Mouse (Mus musculus): ENCODE measurements around the gene Bpifb1.
A peak's percentile ranks its signal among the peaks of the same experiment; 100 is the strongest.
"Not testable (repeated sequence)": the region's sequence is repeated elsewhere in the genome, so short reads cannot be mapped to it uniquely, and the experiment has no call there.

The Bpifb1 gene

GRCm38 (mm10) chr2:154190546-154191258, at the start of gene Bpifb1:
Bpifb1 (plus strand) TSS chr2:154190818.
- no peak for DNase-seq

- no peak for DNase-seq
These were observed 48.0 kb upstream of the Bpifb1 start, which contains the start of gene Bpifa1 for GRCm38 (mm10) chr2:154142580-154142979. Bpifa1 (plus strand) TSS chr2:154142880.

GRCm38 (mm10) chr2:154143735-154144134, 46.9 kb upstream of the Bpifb1 start:
- no peak for DNase-seq

- no peak for DNase-seq
These were observed 43.1 kb upstream of the Bpifb1 start for GRCm38 (mm10) chr2:154147496-154147895.

- DNase-seq: peak in 1 of 2 experiments; percentile 16
These were observed 32.2 kb upstream of the Bpifb1 start for GRCm38 (mm10) chr2:154158433-154158832.

- DNase-seq: no peak
These were observed 28.3 kb upstream of the Bpifb1 start, which contains the start of gene Bpifa5 for GRCm38 (mm10) chr2:154162307-154162706. Bpifa5 (plus strand) TSS chr2:154162607.

- no peak for DNase-seq
These were observed 27.3 kb upstream of the Bpifb1 start for GRCm38 (mm10) chr2:154163306-154163705.

GRCm38 (mm10) chr2:154169172-154169571, 21.4 kb upstream of the Bpifb1 start:
- peak; percentile 35 to 73 for DNase-seq

- DNase-seq: no peak
These were observed 19.0 kb upstream of the Bpifb1 start for GRCm38 (mm10) chr2:154171621-154172020.

- DNase-seq: no peak
These were observed 17.3 kb upstream of the Bpifb1 start for GRCm38 (mm10) chr2:154173313-154173712.

GRCm38 (mm10) chr2:154181900-154182299, 8.7 kb upstream of the Bpifb1 start:
- not testable (repeated sequence) for DNase-seq

- not testable (repeated sequence) for DNase-seq
These were observed 7.6 kb upstream of the Bpifb1 start for GRCm38 (mm10) chr2:154183061-154183460.

- DNase-seq: no peak
These were observed 5.3 kb upstream of the Bpifb1 start for GRCm38 (mm10) chr2:154185319-154185718.

GRCm38 (mm10) chr2:154185748-154186147, 4.9 kb upstream of the Bpifb1 start:
- no peak for DNase-seq

GRCm38 (mm10) chr2:154187468-154187867, 3.1 kb upstream of the Bpifb1 start:
- DNase-seq: no peak

- no peak for DNase-seq
These were observed 662 bp upstream of the Bpifb1 start for GRCm38 (mm10) chr2:154189877-154190434.

- DNase-seq: no peak
These were observed 1.5 kb downstream of the Bpifb1 start for GRCm38 (mm10) chr2:154192141-154192540.

GRCm38 (mm10) chr2:154193071-154193470, 2.5 kb downstream of the Bpifb1 start:
- DNase-seq: no peak

- DNase-seq: no peak
These were observed 3.4 kb downstream of the Bpifb1 start for GRCm38 (mm10) chr2:154193994-154194504.

- no peak for DNase-seq
These were observed 6.4 kb downstream of the Bpifb1 start for GRCm38 (mm10) chr2:154197036-154197435.

- no peak for DNase-seq
These were observed 14.0 kb downstream of the Bpifb1 start for GRCm38 (mm10) chr2:154204630-154205029.

- DNase-seq: peak in 1 of 2 experiments; percentile 22
These were observed 16.3 kb downstream of the Bpifb1 start for GRCm38 (mm10) chr2:154206908-154207307.

GRCm38 (mm10) chr2:154209112-154209511, 18.5 kb downstream of the Bpifb1 start:
- no peak for DNase-seq

GRCm38 (mm10) chr2:154211121-154211520, 20.5 kb downstream of the Bpifb1 start:
- no peak for DNase-seq
